Mouse (Mus musculus): ENCODE results near the gene 5730522E02Rik. TPM values are rescaled to one million over a fixed set of nuclear protein-coding genes. Genes with fewer than 3 reads are reported as not detected.

Gene 5730522E02Rik
- polyA plus RNA-seq, 1 experiment from 2014 or later = not detected

- Histone ChIP-seq H3K36me3 (ENCODE audit: inconsistent target) (no peaks in the 10 kb centered on the region), H3K27ac (no peak overlapping the region), H3K79me2 (ENCODE audit: inconsistent target) (no peaks in the 10 kb centered on the region), H3K4me3 (ENCODE audit: inconsistent target) (peak overlapping the region; percentile 6; the same call in 1 of the 2 replicates)
- 36% methylated on average over 5 of the region's 5 CpGs for WGBS (ENCODE audit: missing documents)
Measured at GRCm38 (mm10) chr11:26164651-26165259, 45.8 kb downstream of the 5730522E02Rik start.

DNA sequence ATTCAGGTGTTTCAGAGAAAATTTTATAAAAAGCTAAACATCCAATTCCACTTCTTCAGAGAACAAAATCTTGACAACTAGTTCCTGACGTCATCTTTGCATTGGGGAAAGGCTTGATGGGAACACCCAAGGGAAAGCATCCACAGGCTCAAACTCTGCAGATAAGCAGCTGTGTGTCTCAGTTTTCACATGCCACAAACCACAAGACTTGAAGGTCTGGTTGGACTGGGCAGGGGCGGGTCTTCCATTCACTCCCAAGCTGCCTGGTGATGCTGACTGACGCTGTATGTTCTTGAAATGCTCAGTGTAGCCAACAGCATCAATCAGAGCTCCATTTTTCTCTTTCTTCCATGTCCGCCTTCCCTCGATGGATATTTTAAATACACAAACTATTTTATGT is 49.2 kb downstream of the 5730522E02Rik start:
- no peaks in the 10 kb centered on the region for H3K79me2 ChIP-seq (ENCODE audit: inconsistent target)

GRCm38 (mm10) chr11:26159033-26159432 is 51.5 kb downstream of the 5730522E02Rik start:
- Histone ChIP-seq H3K79me2 (ENCODE audit: inconsistent target) (no peaks in the 10 kb centered on the region), H3K27ac (no peak overlapping the region), H3K36me3 (ENCODE audit: inconsistent target) (no peaks in the 10 kb centered on the region), H3K4me3 (ENCODE audit: inconsistent target) (no peak overlapping the region)
- 85% methylated on average over 3 of the region's 3 CpGs for WGBS (ENCODE audit: missing documents)

More for the DNA sequence above, 49.2 kb downstream of the 5730522E02Rik start:
- no peaks in the 10 kb centered on the region for H3K36me3 ChIP-seq (ENCODE audit: inconsistent target)
- no peak overlapping the region for H3K27ac ChIP-seq
- no peak overlapping the region for H3K4me3 ChIP-seq (ENCODE audit: inconsistent target)
- 55% methylated on average over 5 of the region's 5 CpGs for WGBS (ENCODE audit: missing documents)

DNA sequence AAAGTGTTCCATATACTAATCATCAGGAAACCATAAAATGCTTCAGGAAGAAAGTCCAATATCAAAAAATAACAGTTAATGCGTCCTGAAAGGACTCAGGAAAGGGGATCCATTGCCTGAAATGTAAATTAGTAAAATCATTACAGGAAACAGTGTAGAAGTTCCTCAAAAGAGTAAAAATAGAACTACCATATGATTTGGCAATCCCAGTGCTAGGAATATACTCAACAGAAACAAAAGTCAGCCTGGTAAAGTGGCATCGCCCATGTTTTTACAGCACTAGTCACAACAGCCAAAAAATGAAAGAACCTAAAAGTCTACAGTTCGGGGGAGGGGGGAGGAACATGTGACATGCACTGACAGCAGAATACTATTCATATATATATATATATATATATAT is 70.5 kb downstream of the 5730522E02Rik start:
- H3K36me3 ChIP-seq (ENCODE audit: inconsistent target) = no peaks in the 10 kb centered on the region
- H3K79me2 ChIP-seq (ENCODE audit: inconsistent target) = no peaks in the 10 kb centered on the region
- H3K27ac ChIP-seq = peak overlapping the region; percentile 46
- WGBS (ENCODE audit: missing documents) = 5% methylated on average over 2 of the region's 3 CpGs
- no peak overlapping the region for H3K4me3 ChIP-seq (ENCODE audit: inconsistent target)

GRCm38 (mm10) chr11:26138013-26138412 is 72.5 kb downstream of the 5730522E02Rik start:
- 69% methylated on average over 1 of the region's 1 CpGs for WGBS (ENCODE audit: missing documents)
- no peaks in the 10 kb centered on the region for H3K79me2 ChIP-seq (ENCODE audit: inconsistent target)
- H3K36me3 ChIP-seq (ENCODE audit: inconsistent target) = no peaks in the 10 kb centered on the region
- no peak overlapping the region for H3K27ac ChIP-seq
- H3K4me3 ChIP-seq (ENCODE audit: inconsistent target) = no peak overlapping the region

DNA sequence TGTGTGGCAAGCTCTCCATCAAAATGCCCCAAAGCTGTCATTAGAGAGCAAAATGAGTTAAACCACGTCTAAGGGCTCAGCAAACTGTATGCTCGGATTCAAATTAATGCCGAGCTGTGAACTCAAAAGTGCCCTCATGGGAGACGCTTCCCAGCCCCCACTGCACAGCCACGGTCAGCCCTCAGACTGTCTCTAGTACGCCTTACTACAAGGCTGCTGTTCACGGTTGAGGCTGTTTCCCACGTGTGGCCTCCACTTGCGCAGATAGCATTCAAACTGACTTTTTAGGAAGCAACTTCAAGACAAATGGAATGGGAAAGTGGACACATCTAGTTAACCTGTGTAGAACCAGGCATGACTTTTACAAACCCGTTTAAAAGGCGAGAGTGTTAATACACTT is 79.7 kb downstream of the 5730522E02Rik start:
- Histone ChIP-seq H3K36me3 (ENCODE audit: inconsistent target) (no peaks in the 10 kb centered on the region), H3K4me3 (ENCODE audit: inconsistent target) (no peak overlapping the region), H3K79me2 (ENCODE audit: inconsistent target) (no peaks in the 10 kb centered on the region), H3K27ac (no peak overlapping the region)
- 94% methylated on average over 11 of the region's 11 CpGs for WGBS (ENCODE audit: missing documents)

GRCm38 (mm10) chr11:26129054-26129453 is 81.5 kb downstream of the 5730522E02Rik start:
- 33% methylated on average over 2 of the region's 2 CpGs for WGBS (ENCODE audit: missing documents)
- Histone ChIP-seq H3K79me2 (ENCODE audit: inconsistent target) (no peaks in the 10 kb centered on the region), H3K4me3 (ENCODE audit: inconsistent target) (no peak overlapping the region), H3K36me3 (ENCODE audit: inconsistent target) (no peaks in the 10 kb centered on the region), H3K27ac (no peak overlapping the region)

DNA sequence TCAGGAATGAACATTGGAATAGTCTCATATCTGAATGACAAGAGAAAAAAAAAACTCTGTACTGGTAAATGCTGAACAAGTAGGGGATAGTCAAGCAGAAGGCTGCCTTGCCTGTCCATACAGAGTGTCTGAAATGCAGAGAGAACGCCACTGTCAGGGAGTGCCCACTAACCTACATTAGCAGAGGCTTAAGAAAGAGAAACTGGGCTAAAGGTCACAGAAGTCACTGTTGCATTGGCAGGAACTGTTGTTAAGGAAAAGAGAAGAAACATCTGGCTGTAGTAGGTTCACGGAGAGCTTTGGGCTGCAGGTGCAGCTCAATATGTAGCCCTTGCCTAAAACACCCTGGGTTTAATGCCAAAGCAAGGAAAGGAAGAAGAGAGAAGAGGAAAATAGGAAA is 82.2 kb downstream of the 5730522E02Rik start:
- no peaks in the 10 kb centered on the region for H3K79me2 ChIP-seq (ENCODE audit: inconsistent target)
- no peaks in the 10 kb centered on the region for H3K36me3 ChIP-seq (ENCODE audit: inconsistent target)
- H3K27ac ChIP-seq = no peak overlapping the region
- no peak overlapping the region for H3K4me3 ChIP-seq (ENCODE audit: inconsistent target)
- WGBS (ENCODE audit: missing documents) = 19% methylated on average over 2 of the region's 2 CpGs

GRCm38 (mm10) chr11:26125923-26126322 is 84.6 kb downstream of the 5730522E02Rik start:
- Histone ChIP-seq H3K27ac (no peak overlapping the region), H3K79me2 (ENCODE audit: inconsistent target) (no peaks in the 10 kb centered on the region), H3K36me3 (ENCODE audit: inconsistent target) (no peaks in the 10 kb centered on the region), H3K4me3 (ENCODE audit: inconsistent target) (no peak overlapping the region)

GRCm38 (mm10) chr11:26120781-26121557 is 89.6 kb downstream of the 5730522E02Rik start:
- no peak overlapping the region for H3K4me3 ChIP-seq (ENCODE audit: inconsistent target)
- no peaks in the 10 kb centered on the region for H3K79me2 ChIP-seq (ENCODE audit: inconsistent target)
- H3K36me3 ChIP-seq (ENCODE audit: inconsistent target) = no peaks in the 10 kb centered on the region

GRCm38 (mm10) chr11:26117651-26118050 is 92.9 kb downstream of the 5730522E02Rik start:
- WGBS (ENCODE audit: missing documents) = 86% methylated on average over 4 of the region's 4 CpGs
- Histone ChIP-seq H3K4me3 (ENCODE audit: inconsistent target) (no peak overlapping the region), H3K79me2 (ENCODE audit: inconsistent target) (no peaks in the 10 kb centered on the region), H3K36me3 (ENCODE audit: inconsistent target) (no peaks in the 10 kb centered on the region), H3K27ac (no peak overlapping the region)

More at GRCm38 (mm10) chr11:26120781-26121557, 89.6 kb downstream of the 5730522E02Rik start:
- no peak overlapping the region for H3K27ac ChIP-seq
- 87% methylated on average over 8 of the region's 8 CpGs for WGBS (ENCODE audit: missing documents)

DNA sequence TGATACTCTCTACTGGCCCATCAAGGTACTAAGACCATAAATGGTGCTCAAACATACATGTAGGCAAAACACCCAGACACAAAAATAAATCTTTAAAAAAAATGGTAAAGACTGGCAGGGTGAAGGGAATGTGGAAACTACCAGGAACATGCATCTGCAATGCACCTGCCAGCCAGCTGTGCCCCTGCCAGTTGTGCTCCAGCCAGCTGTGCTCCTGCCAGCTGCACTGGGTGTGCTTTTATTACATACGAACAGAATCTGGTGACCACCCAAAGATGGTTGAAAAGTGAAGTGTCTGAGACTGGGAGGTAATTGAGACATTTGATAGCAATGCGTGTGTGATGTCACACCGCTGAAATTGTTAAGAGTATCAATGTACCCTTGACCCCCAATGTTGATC is 98.4 kb downstream of the 5730522E02Rik start:
- 76% methylated on average over 3 of the region's 3 CpGs for WGBS (ENCODE audit: missing documents)
- H3K79me2 ChIP-seq (ENCODE audit: inconsistent target) = no peaks in the 10 kb centered on the region
- no peak overlapping the region for H3K27ac ChIP-seq
- H3K36me3 ChIP-seq (ENCODE audit: inconsistent target) = no peaks in the 10 kb centered on the region
- H3K4me3 ChIP-seq (ENCODE audit: inconsistent target) = no peak overlapping the region

- H3K79me2 ChIP-seq (ENCODE audit: inconsistent target) = no peaks in the 10 kb centered on the region
- no peaks in the 10 kb centered on the region for H3K36me3 ChIP-seq (ENCODE audit: inconsistent target)
- 80% methylated on average over 1 of the region's 1 CpGs for WGBS (ENCODE audit: missing documents)
Measured at GRCm38 (mm10) chr11:26108647-26109046, 101.9 kb downstream of the 5730522E02Rik start.

GRCm38 (mm10) chr11:26104680-26105079 is 105.9 kb downstream of the 5730522E02Rik start:
- Histone ChIP-seq H3K79me2 (ENCODE audit: inconsistent target) (no peaks in the 10 kb centered on the region), H3K4me3 (ENCODE audit: inconsistent target) (no peak overlapping the region), H3K36me3 (ENCODE audit: inconsistent target) (no peaks in the 10 kb centered on the region), H3K27ac (no peak overlapping the region)
- WGBS (ENCODE audit: missing documents) = 93% methylated on average over 2 of the region's 2 CpGs

More at GRCm38 (mm10) chr11:26108647-26109046, 101.9 kb downstream of the 5730522E02Rik start:
- no peak overlapping the region for H3K27ac ChIP-seq
- no peak overlapping the region for H3K4me3 ChIP-seq (ENCODE audit: inconsistent target)

DNA sequence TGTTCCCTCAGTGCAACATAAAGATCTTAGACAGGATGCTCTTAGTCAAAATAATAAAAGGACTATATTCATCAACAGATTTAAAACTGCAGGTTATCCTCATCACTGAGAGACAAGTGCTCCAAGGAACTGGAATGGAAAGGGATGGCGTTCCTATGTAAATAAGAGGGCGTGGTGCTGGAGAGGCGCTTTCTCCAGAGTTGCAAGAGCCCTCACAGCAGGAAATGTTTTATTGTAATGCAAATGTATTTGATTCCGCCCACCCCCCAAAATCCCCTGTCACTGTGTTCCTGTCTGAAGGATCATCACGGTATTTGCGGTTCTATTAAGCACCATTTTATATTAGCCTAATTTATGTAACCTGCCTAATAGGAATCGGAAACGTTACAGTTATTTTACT is 106.9 kb downstream of the 5730522E02Rik start:
- Histone ChIP-seq H3K27ac (no peak overlapping the region), H3K4me3 (ENCODE audit: inconsistent target) (no peak overlapping the region), H3K79me2 (ENCODE audit: inconsistent target) (no peaks in the 10 kb centered on the region), H3K36me3 (ENCODE audit: inconsistent target) (no peaks in the 10 kb centered on the region)
- 34% methylated on average over 8 of the region's 8 CpGs for WGBS (ENCODE audit: missing documents)
